Mouse (Mus musculus): ENCODE data around the gene Soat2.

Soat2 gene

DNA sequence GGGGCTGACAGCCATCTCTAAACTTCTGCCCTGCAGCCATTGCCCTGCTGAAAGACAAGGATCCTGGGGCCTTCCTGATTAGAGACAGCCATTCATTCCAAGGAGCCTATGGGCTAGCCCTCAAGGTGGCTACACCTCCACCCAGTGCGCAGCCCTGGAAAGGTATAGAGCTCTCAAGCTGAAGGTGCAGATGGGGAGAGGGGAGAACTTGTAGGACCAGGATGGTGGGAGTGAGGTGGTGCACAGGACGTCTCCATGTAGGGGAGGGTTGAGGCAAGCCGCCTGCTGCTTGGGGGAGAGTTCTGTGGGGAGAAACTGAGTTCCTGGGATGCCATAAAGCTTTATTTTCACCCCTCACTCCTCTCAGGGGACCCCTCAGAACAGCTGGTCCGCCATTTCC, 36.7 kb upstream of the Soat2 start:
- in situ Hi-C loops (cut with MboI; ENCODE audit: unreplicated experiment in 2 of 2), result no loop called here

DNA sequence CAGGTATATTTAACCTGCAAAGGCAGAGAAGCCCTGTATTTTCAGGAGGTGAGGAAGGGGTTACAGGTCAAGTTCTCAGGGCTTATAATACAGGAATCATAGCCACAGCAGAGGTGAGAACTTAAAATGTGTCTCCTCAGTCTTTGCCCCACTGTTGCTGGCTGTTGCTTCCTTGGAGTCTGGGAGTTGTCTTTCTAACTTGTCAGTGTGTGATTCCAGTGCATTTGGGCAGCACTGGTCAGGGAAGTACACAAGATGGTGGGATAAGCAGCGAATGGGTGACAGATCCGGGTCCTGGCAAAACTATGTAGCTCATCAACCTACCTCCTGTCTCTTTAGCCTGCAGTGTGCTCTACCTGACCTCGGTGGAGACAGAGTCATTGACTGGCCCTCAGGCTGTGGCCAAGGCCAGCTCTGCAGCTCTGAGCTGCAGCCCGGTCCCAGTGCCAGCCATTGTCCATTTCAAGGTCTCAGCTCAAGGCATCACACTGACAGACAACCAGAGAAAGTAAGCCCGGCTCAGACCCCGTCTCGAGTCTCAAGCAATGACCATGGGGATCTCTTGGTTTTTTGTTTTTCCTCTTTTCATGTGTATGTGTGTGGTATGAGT, 35.6 kb upstream of the Soat2 start:
- in situ Hi-C loops (cut with MboI; ENCODE audit: unreplicated experiment in 2 of 2), result no loop called here

DNA sequence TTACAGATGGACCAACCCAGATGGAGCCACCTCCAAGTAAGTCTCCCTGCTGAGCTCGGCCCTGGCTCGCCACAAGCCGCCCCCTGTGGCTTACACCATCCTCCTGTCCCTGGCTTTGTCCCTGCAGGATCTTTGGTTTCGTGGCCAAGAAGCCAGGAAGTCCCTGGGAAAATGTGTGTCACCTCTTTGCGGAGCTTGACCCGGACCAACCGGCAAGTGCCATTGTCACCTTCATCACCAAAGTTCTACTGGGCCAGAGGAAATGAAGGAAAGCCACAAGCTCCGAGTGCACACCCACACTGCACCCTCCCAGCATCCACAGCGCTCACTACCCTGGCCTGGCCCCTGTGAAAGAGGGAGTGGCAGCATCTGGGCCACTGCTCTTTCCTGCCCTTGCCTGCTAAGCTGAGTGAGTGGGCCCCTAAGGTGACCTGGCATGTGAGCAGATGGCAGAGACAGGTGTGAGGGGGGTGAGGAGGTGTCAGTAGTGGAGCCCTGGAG, 34.5 kb upstream of the Soat2 start:
- in situ Hi-C loops (cut with MboI; ENCODE audit: unreplicated experiment in 2 of 2), result no loop called here

DNA sequence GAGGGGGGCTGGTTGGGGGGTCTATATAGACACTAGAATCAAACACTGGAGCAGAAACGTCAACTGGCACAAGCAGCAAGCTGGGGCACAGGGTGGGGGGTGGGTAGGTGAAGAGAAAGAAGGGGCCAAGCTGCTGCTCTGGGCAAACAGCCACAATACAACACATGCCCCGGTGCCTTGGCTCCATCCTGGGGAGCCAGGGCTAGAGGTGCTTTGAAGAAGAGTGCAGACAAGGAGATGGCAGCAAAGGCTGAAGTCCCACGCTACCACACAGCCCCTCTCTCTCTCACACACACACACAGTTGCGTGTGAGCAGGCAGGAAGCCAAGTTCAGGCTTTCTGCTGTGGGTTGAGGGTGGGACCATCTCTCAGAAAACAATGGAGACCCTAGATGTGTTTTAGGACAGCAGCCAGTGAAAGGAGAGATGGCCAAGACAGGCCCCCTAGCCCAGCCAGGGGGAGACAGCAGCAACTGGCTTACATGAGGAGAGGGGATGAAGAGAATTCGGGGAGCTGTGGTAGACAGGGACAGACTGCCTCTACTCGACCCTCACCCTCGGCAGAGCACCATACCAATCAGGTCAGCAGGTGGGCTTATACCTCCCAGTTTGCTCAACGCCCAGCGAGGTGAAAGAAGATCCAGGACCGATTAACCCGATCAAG, 33.4 kb upstream of the Soat2 start:
- in situ Hi-C loops (cut with MboI; ENCODE audit: unreplicated experiment in 2 of 2), result no loop called here

DNA sequence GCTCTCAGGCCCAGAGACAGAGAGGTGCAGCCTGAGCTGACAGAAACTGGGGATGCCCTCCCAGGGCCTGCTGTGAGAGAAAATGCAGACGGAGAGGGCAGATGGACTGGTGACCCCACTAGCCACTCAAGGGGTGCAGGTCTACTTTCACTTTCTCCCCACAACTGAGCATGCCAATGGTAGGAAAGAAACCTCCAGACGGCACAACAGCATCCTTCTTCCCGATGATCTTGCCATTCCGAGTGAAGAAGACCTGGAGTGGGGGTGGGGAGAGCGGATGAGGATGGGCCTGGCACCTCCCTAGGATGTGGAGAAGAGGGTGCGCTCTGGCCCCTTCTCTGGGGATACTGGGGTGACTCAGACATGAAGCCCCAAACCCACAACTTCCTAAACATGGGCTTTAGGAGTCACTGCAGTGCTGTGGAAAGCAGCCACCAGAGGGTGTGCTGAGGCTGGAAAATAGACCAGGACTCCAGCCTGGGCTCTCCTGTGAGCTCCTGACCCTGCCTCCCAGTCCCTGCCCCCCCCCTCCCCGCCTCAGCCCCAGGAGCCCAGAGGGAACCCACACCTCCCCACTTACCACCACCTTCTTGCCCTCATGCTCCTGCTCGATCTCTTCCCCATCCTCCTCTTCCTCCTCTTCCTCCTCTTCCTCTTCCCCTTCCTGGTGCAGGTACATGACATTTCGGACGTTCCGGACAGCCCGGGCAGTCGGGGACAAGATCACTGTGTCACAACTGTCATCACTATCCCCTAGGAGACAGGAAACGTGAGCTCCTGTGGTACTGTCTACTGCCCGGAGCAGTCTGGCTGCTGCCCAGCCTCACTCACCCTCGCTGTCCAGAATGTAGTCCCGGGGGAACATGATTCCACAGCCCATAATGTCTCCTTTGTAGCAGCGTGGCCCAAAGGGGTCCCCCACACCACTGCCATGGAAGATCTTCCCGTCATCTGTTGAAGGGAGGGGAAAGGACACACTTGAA, 32.6 kb upstream of the Soat2 start:
- in situ Hi-C loops (cut with MboI; ENCODE audit: unreplicated experiment in 2 of 2), result no loop called here

DNA sequence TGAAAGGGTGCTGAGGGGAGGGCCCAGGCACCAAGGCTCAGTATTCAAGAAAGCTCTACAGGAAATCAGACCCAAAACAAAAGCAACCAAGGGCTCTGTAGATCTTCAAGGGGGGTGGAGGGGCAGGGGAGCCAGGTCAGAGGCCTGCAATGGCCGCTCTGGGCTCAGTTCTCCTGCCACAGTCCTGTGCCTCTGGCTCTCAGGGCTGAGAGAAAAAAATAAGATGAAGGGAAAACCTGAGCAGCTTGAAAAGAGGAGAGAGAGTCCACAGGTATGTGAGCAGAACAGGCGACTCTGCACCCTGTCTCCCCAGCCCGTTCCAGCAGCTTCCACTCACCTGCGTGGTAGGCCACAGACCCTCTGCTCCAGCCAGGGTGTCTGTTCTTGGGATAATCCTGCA, 31.7 kb upstream of the Soat2 start:
- in situ Hi-C loops (cut with MboI; ENCODE audit: unreplicated experiment in 2 of 2), result no loop called here

DNA sequence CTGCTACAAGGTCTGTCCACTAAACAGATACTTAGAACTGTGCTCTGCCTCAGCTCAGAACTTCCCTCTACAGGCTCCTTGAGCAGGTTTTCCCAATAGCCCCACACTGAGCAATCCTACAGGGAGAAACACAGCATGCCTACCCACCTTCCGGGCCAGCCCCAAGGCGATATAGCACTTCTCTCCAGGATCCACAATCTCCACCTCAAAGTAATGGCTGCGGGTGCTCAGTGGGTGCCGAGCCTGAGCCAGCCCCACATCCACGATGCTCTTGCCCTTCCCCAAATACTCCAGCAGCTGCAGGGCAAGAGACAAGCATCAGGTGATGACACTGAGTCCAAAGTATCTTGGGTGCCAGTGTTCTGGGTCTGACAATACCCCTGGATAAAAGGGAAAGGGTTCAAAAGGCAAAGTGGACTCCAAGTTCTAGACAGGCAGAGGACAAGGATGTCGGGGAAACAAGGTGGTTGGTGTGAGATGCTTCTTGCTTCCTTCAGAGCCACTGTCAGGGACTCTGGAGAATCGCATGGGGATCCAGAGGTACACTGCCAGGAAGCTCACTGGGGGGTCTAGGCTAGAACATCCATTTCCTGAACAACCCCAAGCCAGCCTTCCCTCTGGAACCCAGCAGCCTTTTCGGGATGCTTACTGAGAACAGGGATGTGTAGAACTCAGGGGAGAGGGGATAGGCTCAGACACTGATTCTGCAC, 31.1 kb upstream of the Soat2 start:
- in situ Hi-C loops (cut with MboI; ENCODE audit: unreplicated experiment in 2 of 2), result no loop called here

DNA sequence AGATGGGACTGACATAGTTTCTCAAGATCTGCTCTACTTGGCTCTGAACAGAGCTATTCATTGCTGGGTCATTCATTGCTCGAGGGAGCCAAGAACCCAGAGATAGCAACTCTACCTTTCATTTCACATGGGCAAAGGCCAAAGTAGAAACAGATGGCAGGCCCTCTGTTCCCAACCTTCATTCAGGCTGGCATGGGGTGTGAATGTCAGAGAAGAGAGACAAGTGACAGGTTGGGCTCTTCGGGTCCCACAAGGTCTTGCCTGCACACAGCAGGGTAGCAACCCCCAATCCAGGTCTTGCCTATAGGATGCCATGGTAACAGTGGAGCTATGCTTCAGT, 30.5 kb upstream of the Soat2 start:
- in situ Hi-C loops (cut with MboI; ENCODE audit: unreplicated experiment in 2 of 2), result no loop called here

DNA sequence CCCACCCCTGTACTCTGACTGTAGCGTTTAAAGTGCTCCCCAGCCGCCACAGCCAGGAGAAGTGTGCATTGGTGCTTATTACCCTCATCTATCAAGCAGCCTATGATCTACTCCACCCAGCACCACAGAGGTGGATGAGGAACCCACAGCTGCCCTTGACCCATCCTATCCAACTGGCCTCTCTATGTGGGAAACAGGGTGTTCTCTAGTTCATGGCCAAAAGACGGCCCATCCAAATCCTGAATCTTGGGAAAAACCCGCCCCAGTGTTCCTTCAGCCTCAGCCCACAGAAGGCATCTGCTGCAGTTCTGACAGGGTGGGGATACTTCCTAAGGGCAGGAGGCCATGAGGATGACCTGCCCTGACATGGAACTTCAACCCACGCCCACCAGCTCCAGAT, 29.8 kb upstream of the Soat2 start:
- in situ Hi-C loops (cut with MboI; ENCODE audit: unreplicated experiment in 2 of 2), result no loop called here

DNA sequence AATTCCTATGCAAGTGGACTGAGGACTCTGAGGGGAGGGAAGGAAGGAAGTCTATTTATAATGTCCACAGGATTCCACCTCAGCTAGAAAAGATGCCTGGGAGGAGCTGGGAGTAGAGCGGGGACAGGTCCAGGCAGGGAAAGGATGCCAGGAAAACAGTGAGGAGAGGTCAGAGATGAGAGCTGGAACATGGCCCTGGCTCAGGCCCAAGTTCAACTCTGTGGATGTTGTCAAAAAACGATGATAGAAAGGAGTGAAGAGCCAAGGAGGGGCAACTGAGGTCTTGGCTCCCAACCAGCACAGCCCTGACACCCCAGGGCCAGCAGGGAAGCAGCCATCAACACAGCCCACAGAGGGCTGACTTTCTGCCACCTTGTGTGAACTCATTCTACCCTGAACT, 24.0 kb upstream of the Soat2 start:
- in situ Hi-C loops (cut with MboI; ENCODE audit: unreplicated experiment in 2 of 2), result no loop called here

DNA sequence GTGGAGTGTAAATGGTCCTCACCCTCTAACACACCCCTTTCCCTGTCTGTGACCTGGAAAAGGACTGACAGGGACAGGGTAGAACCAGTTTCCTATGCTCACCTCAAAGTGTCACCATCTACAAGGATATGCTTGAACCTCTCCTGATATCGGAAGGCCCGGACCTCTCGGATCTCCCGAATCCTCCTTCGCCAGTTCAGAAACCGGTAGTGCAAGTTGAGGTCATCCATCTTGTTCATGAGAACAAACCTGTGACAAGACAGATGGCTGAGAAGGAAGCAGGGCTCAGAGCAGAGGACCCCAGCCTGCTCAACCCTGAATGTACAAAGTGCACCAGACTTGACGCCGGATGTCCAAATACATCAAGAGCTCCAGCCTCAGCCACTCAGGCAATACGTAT, 17.0 kb upstream of the Soat2 start:
- in situ Hi-C loops (cut with MboI; ENCODE audit: unreplicated experiment in 2 of 2), result no loop called here

DNA sequence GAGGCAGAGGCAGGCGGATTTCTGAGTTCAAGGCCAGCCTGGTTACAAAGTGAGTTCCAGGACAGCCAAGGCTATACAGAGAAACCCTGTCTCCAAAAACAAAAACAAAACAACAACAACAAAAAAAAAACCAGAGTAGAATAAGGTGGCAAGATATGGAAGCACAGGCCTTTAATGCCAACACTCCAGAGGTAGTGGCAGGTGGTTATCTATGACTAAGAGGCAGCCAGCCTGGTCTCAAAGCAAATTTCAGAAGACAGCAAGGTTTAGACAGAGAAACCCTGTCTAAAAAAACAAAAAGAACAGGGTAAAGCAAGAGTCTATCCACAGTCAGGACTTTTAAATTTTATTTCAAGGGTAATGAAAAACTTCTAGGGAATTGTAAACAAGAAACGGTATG, 15.6 kb upstream of the Soat2 start:
- in situ Hi-C loops (cut with MboI; ENCODE audit: unreplicated experiment in 2 of 2), result no loop called here

DNA sequence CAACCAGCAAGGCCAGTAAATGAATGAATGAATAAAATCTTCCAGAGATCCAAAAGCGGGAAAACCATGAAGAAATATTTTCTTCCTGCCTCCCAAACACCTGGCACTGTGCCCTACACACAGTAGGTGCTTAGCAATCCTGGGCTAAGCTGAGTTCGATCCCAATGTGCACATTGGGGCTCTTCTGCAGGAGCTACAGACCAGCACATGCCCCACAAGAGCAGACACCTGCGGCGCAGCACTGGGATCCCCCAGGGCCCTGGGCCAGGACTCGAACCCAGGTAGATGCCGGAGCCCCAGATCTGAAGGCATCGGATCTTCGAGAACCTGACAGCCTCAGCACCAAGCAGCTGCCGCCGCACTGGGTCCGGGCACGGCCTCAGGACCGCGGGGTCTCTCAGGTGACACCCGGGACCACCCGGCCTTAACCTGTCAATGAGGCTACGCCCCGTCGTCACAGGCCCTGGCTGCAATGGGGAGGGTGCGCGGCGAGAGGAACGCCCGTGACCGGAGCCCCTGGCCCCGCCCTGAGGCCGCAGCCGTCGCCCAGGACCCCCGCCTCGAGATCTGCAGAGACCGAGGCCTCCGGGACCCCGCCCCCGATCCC, 14.7 kb upstream of the Soat2 start:
- in situ Hi-C loops (cut with MboI; ENCODE audit: unreplicated experiment in 2 of 2), result no loop called here

DNA sequence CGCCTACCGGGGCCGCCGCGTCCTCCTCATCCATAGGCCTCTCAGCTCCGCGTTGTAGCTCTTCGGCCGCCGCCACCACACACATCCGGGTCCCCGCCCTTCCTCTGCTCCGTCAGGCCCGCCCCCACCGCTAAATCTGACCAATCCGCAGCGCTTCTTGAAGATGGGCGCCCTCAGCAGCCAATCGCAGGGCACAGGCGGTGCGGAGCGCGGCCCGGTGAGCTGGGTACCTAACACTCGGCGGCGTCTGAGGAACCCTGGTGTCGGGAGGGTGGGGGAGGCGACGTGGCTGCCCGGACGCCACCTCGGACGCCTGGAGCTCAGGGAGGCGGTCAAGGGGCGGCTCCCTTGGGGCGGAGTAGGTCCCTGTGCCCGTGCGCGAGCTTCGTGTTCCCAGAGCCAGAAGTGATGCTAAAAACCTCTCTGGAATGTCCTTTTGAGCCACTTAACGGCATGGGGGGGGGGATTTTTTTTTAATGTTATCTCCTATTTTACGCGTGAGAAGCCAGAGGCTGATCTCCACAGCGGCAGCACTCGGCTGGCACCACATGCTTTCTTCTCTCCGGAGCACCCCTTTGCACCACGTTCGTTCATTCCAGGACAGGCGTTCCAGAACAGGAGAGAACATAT, 14.1 kb upstream of the Soat2 start, which contains the start of gene Spryd3:
Gene Spryd3 (minus strand): TSS at position 106 of the 630 bp plus-strand sequence.
- in situ Hi-C loops (cut with MboI; ENCODE audit: unreplicated experiment in 2 of 2), result no loop called here

DNA sequence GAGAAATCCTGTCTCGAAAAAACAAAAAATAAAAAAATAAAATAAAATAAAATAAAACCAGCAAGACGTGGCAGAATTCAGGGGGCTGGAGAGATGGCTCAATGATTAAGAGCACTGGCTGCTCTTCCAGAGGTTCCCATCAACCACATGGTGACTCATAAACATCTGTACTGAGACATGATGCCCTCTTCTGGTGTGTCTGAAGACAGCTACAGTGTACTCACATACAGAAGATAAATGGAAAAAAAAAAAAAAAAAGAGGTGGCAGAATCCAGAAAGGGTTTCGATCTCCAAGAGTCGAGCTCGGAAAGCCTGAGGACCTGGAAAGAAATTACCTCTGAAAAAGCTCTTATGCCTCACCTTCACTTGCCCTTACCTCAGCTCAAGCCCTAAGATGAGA, 9.2 kb upstream of the Soat2 start:
- in situ Hi-C loops (cut with MboI; ENCODE audit: unreplicated experiment in 2 of 2), result loop anchor here in 1 of 2 experiments (10.0 kb wide), 1 partner anchor 156 kb away; no protein-coding TSS in a partner anchor

DNA sequence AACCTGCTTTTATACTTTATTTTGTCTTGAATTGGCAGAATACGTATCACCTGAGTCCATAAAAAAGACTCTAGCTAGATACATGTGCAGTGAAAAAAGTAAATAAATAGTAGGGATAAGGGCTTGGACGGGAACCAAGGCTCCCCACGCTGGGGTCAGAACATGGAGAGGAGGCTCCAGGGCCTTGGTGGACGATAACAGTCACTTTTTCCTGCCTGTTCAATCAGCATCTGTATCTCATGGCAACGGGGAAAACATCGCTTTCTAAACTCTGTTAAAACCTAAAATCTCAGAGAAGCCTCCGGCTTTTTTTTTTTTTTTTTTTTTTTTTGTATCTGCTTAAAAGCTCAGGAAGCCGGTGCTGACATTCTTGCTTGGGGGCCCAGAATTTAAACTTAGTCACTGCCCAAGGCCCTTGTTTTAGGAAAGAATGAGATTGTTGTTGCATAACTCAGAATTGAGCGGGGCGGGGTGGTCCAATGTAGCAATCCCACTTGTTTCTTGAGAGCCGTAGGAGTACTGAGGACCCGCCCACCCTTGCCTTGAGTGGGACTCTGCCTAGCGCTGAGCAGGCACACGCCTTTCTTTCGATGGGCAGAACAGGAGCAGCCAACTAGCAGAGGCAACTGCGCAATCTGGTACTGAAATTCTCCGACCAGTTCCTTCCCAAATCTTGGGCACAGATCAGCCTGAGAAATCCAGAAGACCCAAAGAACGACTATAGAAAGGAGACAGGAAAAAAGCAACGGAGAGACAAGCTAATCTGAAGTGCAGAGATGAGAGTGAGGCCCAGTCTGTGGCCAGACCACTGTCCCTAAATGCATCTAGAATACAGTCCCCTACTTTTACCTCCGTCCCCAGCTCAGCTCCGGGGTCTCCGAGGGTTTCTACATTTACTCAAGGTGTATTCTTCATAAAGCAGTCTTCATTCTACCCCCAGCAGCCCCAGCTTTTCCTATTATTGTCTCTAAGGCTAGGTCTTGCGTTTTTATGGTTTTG, 7.1 kb upstream of the Soat2 start:
- in situ Hi-C loops (cut with MboI; ENCODE audit: unreplicated experiment in 2 of 2), result loop anchor here in 1 of 2 experiments (10.0 kb wide), 1 partner anchor 158 kb away; no protein-coding TSS in a partner anchor

DNA sequence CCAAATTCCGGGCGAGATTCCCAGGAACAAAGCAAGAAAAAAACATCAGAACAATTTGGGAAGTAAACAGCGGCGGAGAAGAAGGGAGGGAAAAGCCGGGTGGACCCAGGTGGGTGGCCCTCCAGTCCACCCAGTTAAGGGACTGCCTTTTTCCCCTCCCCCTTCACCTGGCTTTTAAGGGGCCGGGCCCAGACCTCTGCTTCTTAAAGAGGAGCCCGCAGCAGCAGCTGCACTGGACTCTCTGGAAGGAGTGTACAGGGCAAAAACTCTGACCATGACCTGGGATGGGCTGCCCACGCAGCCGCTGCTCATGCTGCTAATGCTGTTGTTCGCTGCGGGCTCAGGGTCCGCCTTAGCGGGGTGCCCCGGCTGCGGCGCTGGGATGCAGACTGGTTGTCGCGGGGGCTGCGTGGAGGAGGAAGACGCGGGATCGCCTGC, 6.0 kb upstream of the Soat2 start, which contains the start of gene Igfbp6:
Gene Igfbp6 (plus strand): TSS at position 89 of the 438 bp plus-strand sequence.
- in situ Hi-C loops (cut with MboI; ENCODE audit: unreplicated experiment in 2 of 2), result loop anchor here in 1 of 2 experiments (10.0 kb wide), 1 partner anchor 159 kb away; no protein-coding TSS in a partner anchor

DNA sequence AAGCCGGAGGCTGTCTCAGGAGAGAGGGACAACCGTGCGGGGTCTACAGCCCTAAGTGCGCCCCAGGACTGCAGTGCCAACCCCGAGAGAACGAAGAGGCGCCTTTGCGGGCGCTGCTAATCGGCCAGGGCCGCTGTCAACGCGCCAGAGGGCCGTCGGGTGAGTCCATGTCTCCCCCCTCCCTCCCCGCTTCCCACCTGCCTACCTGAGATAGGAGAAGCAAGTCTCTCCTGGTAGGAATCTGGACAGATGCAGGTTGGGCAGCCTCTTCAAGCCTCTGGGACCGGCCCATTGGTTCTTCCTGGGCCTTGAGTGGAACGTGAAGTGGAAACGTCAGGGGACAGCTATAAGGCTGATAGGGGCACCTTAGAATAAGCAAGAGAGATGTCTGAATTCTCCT, 5.6 kb upstream of the Soat2 start:
- in situ Hi-C loops (cut with MboI; ENCODE audit: unreplicated experiment in 2 of 2), result loop anchor here (5.0 to 10.0 kb wide), 2 partner anchors 152 to 160 kb away; no protein-coding TSS in a partner anchor
